Mouse (Mus musculus) heart, embryonic 12.5 days (tissue): Measurements from ENCODE around the gene Vash1. TPM values are rescaled to one million over a fixed set of nuclear protein-coding genes. Genes with fewer than 3 reads are reported as not detected.

Experiments
- ATAC-seq: fragments of 200-750 bp; cut with Nextera tagmentation; 2 replicates; pipeline ENCODE4 v1.8.0; 2017; ENCODE audit warnings: moderate TSS enrichment, moderate library complexity; ENCODE audit not compliant: insufficient number of reproducible peaks, low FRiP score
- H3K27ac ChIP-seq: fragments of 300-500 bp; sonication (generic); 2 replicates; pipeline ENCODE4 v1.5.1; 2016; ENCODE audit warnings: mild to moderate bottlenecking, moderate library complexity; ENCODE audit not compliant: poor library complexity, severe bottlenecking
- H3K27me3 ChIP-seq: fragments of 300-500 bp; sonication (generic); replicated peaks from 2 replicates; pipeline ENCODE4 v1.6.1; 2016; ENCODE audit warnings: mild to moderate bottlenecking, moderate library complexity
- H3K36me3 ChIP-seq: fragments of 300-500 bp; sonication (generic); 2 replicates; pipeline ENCODE4 v1.6.1; 2016; ENCODE audit warnings: mild to moderate bottlenecking, moderate library complexity
- H3K4me1 ChIP-seq: fragments of 300-500 bp; sonication (generic); replicated peaks from 2 replicates; pipeline ENCODE4 v1.6.1; 2016; ENCODE audit warnings: mild to moderate bottlenecking
- H3K4me2 ChIP-seq: fragments of 300-500 bp; sonication (generic); 2 replicates; pipeline ENCODE4 v1.6.1; 2016; ENCODE audit warnings: mild to moderate bottlenecking, moderate library complexity
- H3K4me3 ChIP-seq: fragments of 300-500 bp; sonication (generic); 2 replicates; pipeline ENCODE4 v1.5.1; 2016; ENCODE audit warnings: mild to moderate bottlenecking
- H3K9ac ChIP-seq: fragments of 300-500 bp; sonication (generic); 2 replicates; pipeline ENCODE4 v1.6.1; 2016; ENCODE audit warnings: mild to moderate bottlenecking, moderate library complexity
- H3K9me3 ChIP-seq: fragments of 300-500 bp; sonication (generic); replicated peaks from 2 replicates; pipeline ENCODE4 v1.6.1; 2016; ENCODE audit warnings: mild to moderate bottlenecking, moderate library complexity
- WGBS: fragments of 180-500 bp; shearing (Covaris S2); methylation state at CpG from one replicate; pipeline ENCODE4 v1.1.7; 2016; 5-methylcytosine and 5-hydroxymethylcytosine counted together
- polyA plus RNA-seq: library from polyadenylated mRNA; unstranded; fragments of >200 nt; fragmentation: Nextera tagmentation; extraction: Ambion mirVana; gene quantifications from 2 replicates; pipeline ENCODE4 v1.2.1, GENCODE M21; 2016

Gene Vash1
- polyA plus RNA-seq, 1 experiment from 2014 or later, result 10.5 TPM

DNA sequence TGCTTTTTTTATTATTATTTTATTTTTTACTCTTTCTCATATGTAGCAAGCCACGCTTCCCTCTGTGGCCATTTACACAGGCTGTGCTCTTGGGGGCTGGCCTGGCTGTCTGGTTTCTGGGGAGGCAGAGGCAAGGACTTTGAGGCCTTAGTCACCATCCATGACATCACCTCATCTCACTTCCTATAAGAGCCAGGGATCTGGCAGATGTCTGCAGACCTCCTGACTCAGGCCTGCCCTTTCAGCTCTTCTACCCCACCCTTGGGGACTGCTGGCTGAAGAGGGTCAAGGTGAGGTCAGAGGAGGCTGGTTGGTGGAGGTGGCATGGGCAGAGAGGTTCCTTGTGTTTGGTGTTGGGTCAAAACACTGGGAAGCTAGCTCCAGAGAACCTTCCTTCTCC is 15.9 kb downstream of the Vash1 start:
- Histone ChIP-seq H3K4me1 (peaks cover 69% of the 10 kb centered on the region), H3K4me3 (no peak overlapping the region), H3K36me3 (peaks cover 18% of the 10 kb centered on the region; the same call in 1 of the 2 replicates), H3K27me3 (no peaks in the 10 kb centered on the region), H3K4me2 (no peak overlapping the region), H3K27ac (no peak overlapping the region), H3K9me3 (peaks cover 4% of the 10 kb centered on the region; the same call in 1 of the 2 replicates), H3K9ac (no peak overlapping the region)
- WGBS, result 71% methylated on average over 1 of the region's 1 CpGs
- no peak for ATAC-seq

DNA sequence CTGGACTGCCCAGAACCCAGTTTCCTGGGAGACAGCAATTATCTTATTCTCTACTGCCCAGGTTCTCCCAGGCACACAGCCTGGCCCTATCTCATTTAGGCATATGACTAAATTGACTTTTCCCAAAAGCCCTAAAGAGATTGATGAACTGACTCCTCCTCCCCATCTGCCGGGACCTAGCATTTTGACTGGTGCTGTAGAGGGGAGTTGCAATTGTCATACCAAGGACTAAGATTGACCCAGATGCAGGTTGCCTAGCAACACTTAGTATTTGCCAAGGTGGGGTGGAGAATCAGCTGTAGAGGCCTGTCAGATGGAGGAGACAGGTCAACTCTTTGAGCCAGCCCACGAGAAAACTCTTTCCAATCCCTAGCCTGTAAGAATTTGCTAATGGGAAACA is 19.5 kb downstream of the Vash1 start:
- Histone ChIP-seq H3K27me3 (no peaks in the 10 kb centered on the region), H3K9me3 (peaks cover 4% of the 10 kb centered on the region; the same call in 1 of the 2 replicates), H3K4me3 (no peak overlapping the region), H3K4me1 (peaks cover 52% of the 10 kb centered on the region), H3K27ac (no peak overlapping the region), H3K9ac (no peak overlapping the region), H3K36me3 (peaks cover 16% of the 10 kb centered on the region), H3K4me2 (no peak overlapping the region)
- 75% methylated on average over 2 of the region's 2 CpGs for WGBS
- no peak for ATAC-seq

DNA sequence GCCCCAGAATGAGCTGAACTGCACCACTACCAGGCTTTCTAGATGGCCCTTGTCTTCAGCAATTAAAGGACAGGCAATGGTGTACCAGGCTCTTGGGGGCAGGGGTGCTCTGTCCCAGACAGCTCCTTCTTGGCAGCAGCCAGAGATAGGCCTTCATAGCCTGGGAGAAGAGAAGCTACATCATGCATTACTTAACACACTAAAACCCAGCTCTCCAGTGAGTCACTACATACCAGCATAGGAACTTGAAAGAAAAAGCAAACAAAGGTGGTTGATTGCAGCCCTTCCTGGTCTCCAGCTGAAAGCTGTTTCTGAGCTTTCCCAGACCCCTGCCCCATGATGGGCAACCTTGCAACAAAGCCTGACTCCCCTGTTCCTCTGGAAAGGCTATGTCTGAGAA is 20.0 kb downstream of the Vash1 start:
- Histone ChIP-seq H3K4me2 (no peak overlapping the region), H3K27ac (no peak overlapping the region), H3K9ac (no peak overlapping the region), H3K4me1 (peaks cover 47% of the 10 kb centered on the region), H3K36me3 (peaks cover 20% of the 10 kb centered on the region), H3K27me3 (no peaks in the 10 kb centered on the region), H3K9me3 (peaks cover 4% of the 10 kb centered on the region; the same call in 1 of the 2 replicates), H3K4me3 (no peak overlapping the region)
- no peak for ATAC-seq

DNA sequence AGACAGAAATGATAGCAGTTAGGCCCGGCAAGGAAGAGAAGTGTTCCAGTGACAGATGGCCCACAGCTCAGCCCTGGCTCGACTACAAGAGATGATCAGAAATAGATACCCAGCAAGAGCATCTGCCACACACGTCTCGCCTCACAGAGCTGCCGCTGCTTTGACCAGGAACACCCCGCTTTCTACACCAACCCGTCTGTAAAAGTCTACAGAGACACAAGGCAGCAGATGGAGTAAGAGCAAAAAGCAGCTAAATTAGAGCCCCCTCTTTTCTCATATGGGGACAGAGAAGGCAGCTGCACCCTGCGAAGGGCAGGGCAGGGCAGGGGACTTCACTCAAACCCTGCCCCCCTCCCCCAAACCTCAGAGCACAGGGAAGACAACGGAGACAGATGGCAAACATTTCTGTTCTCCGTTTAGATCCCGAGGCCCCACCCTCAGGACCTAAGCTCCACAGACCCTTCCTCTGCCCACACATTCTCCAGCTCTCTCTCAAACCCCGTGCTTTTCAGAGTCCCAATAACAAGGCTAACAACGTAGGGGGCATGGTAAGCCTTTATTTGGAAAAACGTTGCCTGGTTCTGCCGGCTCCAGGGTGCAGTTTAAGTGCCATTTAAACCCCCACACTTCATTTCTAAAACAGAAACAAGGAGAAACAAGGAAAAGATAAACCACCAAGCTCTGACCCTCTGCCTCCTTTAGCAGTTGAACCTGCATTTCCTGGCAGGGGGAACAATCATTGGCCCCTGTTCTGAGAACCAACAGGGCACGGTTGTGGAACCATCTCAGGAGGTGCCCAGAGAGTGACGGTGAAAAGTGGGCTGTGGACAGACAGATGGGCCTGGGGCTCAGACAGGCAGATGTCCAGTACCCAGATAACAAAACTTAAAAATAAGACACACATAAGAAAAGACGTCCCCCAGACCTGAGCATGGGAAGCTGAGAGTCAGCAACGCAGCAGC is 21.7 kb downstream of the Vash1 start:
- no peak overlapping the region for H3K4me3 ChIP-seq
- H3K9me3 ChIP-seq, result peaks cover 4% of the 10 kb centered on the region; the same call in 1 of the 2 replicates
- no peak for ATAC-seq
- H3K36me3 ChIP-seq, result peaks cover 28% of the 10 kb centered on the region
- H3K27ac ChIP-seq, result no peak overlapping the region
- no peaks in the 10 kb centered on the region for H3K27me3 ChIP-seq
- H3K4me2 ChIP-seq, result no peak overlapping the region
- H3K9ac ChIP-seq, result peak overlapping the region; percentile 21; the same call in 1 of the 2 replicates
- WGBS, result 31% methylated on average over 19 of the region's 19 CpGs
- peaks cover 32% of the 10 kb centered on the region for H3K4me1 ChIP-seq

DNA sequence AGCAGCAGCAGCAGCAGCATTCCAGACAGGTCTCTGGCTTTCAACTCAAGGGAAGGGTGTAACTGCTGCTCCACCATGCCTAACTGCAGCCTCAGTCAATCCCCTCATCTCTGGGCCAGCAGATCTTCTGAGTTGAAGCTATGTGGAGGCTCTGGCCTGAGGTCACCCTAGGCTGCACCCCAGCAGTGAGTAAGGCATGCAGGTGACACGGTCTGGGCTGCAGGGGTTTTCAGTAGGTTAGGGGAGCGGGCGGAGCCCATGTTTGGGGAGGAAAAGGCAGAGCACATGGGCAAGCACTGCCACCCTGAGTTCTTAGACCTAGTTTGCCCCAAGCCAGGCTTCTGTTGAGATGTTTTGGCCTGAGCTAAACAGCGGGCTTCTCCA is 22.4 kb downstream of the Vash1 start:
- Histone ChIP-seq H3K9me3 (peaks cover 4% of the 10 kb centered on the region; the same call in 1 of the 2 replicates), H3K4me2 (no peak overlapping the region), H3K4me1 (peaks cover 25% of the 10 kb centered on the region), H3K27me3 (no peaks in the 10 kb centered on the region), H3K9ac (no peak overlapping the region), H3K4me3 (no peak overlapping the region), H3K27ac (no peak overlapping the region), H3K36me3 (peaks cover 28% of the 10 kb centered on the region)
- WGBS, result 84% methylated on average over 4 of the region's 4 CpGs
- no peak for ATAC-seq

DNA sequence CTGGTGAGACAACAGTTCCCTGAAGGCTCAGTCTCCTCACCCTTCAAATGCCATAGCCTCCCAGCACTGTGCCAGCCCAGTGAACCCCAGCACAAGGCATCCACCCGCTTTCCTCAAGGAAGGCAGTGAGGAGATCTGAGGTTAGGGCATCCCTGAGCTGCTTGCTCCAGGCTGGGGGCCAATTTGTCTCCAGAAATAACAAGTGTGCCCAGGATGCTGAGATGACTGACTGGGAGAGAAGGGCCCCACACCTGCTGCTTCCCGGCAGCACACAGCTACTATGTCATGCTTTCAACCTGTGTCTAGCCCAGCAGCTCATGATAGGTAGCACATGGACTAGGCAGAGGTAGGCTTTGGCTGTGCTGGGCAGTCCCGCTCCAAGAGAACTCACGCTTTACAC is 23.0 kb downstream of the Vash1 start:
- no peak overlapping the region for H3K4me3 ChIP-seq
- WGBS, result 89% methylated on average over 4 of the region's 4 CpGs
- H3K36me3 ChIP-seq, result peaks cover 28% of the 10 kb centered on the region
- peaks cover 23% of the 10 kb centered on the region for H3K4me1 ChIP-seq
- H3K27ac ChIP-seq, result no peak overlapping the region
- H3K9ac ChIP-seq, result no peak overlapping the region
- no peaks in the 10 kb centered on the region for H3K27me3 ChIP-seq
- no peak overlapping the region for H3K4me2 ChIP-seq
- H3K9me3 ChIP-seq, result peaks cover 4% of the 10 kb centered on the region; the same call in 1 of the 2 replicates
- ATAC-seq, result no peak

DNA sequence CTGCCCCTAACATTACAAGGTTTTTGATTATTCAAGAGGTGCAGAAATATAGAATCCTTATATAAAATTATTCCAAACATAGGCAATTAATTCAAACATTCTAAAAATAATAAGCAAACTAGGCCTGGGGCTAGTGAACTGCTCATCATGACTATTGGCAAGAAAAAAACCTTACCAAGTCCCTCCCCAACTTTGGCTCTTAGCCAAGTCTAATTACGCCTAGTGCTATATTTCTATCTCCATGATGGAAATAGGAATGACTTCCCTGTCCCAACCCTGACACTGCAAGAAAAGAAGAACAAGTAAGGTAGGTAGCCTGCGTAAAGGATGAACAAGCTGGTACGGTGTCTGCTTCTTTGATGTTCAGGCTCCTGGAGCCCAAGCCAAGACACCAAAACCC is 24.2 kb downstream of the Vash1 start:
- Histone ChIP-seq H3K4me1 (peaks cover 23% of the 10 kb centered on the region), H3K9ac (no peak overlapping the region), H3K36me3 (peaks cover 22% of the 10 kb centered on the region), H3K9me3 (no peaks in the 10 kb centered on the region; the same call in 1 of the 2 replicates), H3K27me3 (no peaks in the 10 kb centered on the region), H3K4me2 (no peak overlapping the region), H3K27ac (no peak overlapping the region), H3K4me3 (no peak overlapping the region)
- no peak for ATAC-seq
- WGBS, result 86% methylated on average over 3 of the region's 3 CpGs

DNA sequence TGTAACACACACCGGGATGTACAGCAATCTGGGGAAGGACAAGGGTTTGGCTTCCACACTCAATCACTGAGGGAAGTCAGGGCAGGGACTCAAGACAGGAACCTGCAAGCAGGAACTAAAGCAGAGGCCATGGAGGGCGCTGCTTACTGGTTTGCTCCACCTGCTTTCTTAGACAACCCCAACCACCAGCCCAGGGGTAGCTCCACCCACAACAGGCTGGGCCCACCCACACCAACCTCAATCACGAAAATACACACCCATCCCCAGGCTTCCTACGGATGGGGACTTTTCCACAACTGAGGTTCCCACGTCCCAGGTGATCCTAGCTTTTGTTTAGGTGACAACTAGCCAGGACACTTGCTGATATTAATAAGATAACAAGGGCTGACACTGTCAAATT is 27.3 kb downstream of the Vash1 start:
- Histone ChIP-seq H3K27ac (no peak overlapping the region), H3K9me3 (no peaks in the 10 kb centered on the region), H3K4me1 (peaks cover 2% of the 10 kb centered on the region; the same call in 1 of the 2 replicates), H3K27me3 (no peaks in the 10 kb centered on the region), H3K4me2 (no peak overlapping the region), H3K36me3 (peaks cover 27% of the 10 kb centered on the region), H3K4me3 (no peak overlapping the region), H3K9ac (no peak overlapping the region)
- no peak for ATAC-seq
- 75% methylated on average over 5 of the region's 5 CpGs for WGBS

DNA sequence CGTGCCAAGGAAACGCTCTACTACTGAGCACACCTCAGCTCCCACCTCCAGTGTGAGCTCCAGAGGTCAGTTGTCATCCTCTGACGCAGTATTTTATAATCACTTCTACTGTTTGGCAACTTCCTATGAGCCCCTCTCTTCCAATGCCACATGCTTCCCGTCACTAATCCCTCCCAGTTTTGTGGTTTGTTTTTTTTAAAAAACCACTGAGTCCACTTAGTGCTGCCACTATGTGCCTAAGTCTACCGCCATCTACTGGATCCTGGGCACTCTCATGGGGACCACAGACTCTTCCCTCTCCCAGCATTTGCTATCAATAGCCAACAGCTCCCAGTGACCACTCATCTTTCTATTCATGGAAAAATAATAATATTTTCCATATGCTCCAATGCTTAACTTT is 35.5 kb downstream of the Vash1 start:
- 71% methylated on average over 5 of the region's 5 CpGs for WGBS
- Histone ChIP-seq H3K9ac (no peak overlapping the region), H3K27ac (no peak overlapping the region), H3K4me3 (no peak overlapping the region), H3K27me3 (no peaks in the 10 kb centered on the region), H3K4me2 (no peak overlapping the region), H3K4me1 (no peaks in the 10 kb centered on the region), H3K36me3 (peaks cover 24% of the 10 kb centered on the region), H3K9me3 (no peaks in the 10 kb centered on the region)
- no peak for ATAC-seq

DNA sequence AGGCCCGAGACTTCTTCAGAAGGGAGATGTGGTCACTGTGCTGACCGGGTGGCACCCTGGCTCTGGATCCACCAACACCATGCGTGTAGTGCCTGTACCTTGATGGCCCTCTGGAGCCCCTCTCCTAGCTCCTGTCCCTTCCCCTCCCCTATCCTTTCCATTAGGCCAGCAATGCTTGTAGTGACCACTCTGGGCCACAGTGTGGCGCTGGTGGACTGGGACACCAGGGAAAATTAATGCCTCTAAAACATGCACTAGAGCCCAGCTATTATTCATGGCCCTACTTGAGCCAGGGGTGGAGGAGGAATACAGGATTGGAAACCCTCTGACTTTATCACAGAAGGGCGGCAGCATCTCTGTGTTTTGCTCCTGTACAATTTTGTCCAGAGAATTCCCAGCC is 36.9 kb downstream of the Vash1 start:
- Histone ChIP-seq H3K9me3 (no peaks in the 10 kb centered on the region), H3K36me3 (peaks cover 27% of the 10 kb centered on the region), H3K4me2 (no peak overlapping the region), H3K4me3 (no peak overlapping the region), H3K27ac (no peak overlapping the region), H3K4me1 (no peaks in the 10 kb centered on the region), H3K27me3 (no peaks in the 10 kb centered on the region), H3K9ac (no peak overlapping the region)
- ATAC-seq, result no peak
- WGBS, result 41% methylated on average over 5 of the region's 5 CpGs

DNA sequence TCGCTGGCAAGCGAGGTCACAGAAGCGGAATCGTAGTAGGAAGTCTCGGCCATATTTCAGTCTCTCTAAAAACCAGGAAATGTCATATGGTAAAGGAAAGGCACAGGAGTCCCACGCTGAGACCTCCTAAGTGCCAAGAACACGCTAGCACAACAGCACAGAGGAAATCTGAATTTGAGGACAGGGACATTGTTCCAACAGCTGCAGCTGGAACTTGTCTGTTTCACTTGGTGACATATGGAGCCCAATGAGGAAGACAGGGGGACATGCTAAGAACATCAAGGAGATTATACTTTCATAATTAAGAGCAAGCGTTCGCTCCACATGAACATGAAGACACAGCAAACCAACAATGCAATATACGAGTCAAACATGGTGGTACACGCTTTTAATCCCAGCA is 38.5 kb downstream of the Vash1 start:
- peaks cover 23% of the 10 kb centered on the region for H3K36me3 ChIP-seq
- no peak overlapping the region for H3K4me2 ChIP-seq
- 85% methylated on average over 11 of the region's 11 CpGs for WGBS
- ATAC-seq, result no peak
- H3K4me3 ChIP-seq, result no peak overlapping the region
- H3K9me3 ChIP-seq, result no peaks in the 10 kb centered on the region
- H3K27me3 ChIP-seq, result no peaks in the 10 kb centered on the region
- no peak overlapping the region for H3K27ac ChIP-seq
- no peak overlapping the region for H3K9ac ChIP-seq
- H3K4me1 ChIP-seq, result peaks cover 13% of the 10 kb centered on the region
